Mouse (Mus musculus): Measurements from ENCODE around the gene Cep104.

DNA sequence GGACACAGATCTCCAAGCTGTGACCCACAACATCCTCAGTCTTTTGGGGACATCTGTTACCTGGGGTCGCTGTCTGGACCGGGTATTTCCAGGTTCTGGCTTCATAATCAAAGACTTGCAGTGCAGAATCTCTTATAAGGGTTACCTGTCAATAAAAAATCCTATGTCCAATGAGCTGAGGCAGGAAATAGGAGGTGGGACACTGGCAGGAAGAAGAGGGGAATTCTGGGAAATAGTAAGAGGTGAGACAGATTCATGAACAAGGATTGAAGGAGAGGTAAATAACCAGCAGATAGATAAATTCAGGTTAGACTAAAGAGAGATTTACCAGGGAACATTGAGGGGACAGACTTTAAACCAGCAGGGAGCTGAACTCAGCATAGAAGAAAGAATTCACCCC, 24.6 kb upstream of the Cep104 start:
- TF ChIP-seq POLR2A (IDR thresholded peaks at IDR 0.05; ENCODE audit: low read depth, low read length) (no peak), CTCF (IDR thresholded peaks at IDR 0.05; ENCODE audit: extremely low read depth, insufficient read length, insufficient replicate concordance, low read depth, low read length) (no peak)
